Mouse (Mus musculus): Measurements from ENCODE around the gene Rph3a. TPM values are rescaled to one million over a fixed set of nuclear protein-coding genes. Genes with fewer than 3 reads are reported as not detected.

The Rph3a gene
- polyA plus RNA-seq, 1 experiment = not detected

DNA sequence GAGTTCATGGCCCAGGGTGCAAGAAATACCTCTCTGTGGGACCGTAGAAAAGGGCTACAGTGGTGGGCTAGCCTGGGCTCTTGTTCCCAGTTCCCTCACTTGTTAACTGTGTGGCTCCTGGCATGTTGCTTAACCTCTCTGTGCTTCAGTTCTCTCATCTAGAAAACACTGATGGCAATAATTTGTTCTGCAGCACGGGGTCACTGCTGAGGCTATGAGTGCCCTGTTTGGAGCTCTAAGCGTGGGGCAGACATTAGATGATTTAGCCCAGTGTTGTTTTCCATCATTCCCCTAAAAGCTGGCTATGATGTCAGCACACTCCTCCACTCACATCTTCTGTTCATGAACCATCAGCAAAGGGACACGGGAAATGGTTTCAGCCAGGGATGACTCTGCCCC lies 41.8 kb downstream of the Rph3a start:
- H3K4me3 ChIP-seq (ENCODE audit: insufficient read depth, low read depth, low read length) = no peak overlapping the region
- peaks cover 4% of the 10 kb centered on the region; the same call in 1 of the 2 replicates for H3K4me1 ChIP-seq (ENCODE audit: control insufficient read depth, insufficient read depth, low read length)
- no peak overlapping the region for H3K27ac ChIP-seq (ENCODE audit: insufficient read depth, low read depth, low read length)
- TF ChIP-seq POLR2A (IDR thresholded peaks at IDR 0.05; ENCODE audit: insufficient read depth, low read depth, low read length) (no peak), CTCF (IDR thresholded peaks at IDR 0.05; ENCODE audit: insufficient read depth, low read depth, low read length) (no peak)
- 77% methylated on average over 4 of the region's 4 CpGs for WGBS

GRCm38 (mm10) chr5:120967355-120968133 lies 42.3 kb downstream of the Rph3a start:
- 89% methylated on average over 13 of the region's 13 CpGs for WGBS
- no peak for TF ChIP-seq POLR2A (IDR thresholded peaks at IDR 0.05; ENCODE audit: insufficient read depth, low read depth, low read length)
- TF ChIP-seq CTCF (IDR thresholded peaks at IDR 0.05; ENCODE audit: insufficient read depth, low read depth, low read length) = no peak
- H3K4me1 ChIP-seq (ENCODE audit: control insufficient read depth, insufficient read depth, low read length) = peaks cover 4% of the 10 kb centered on the region; the same call in 1 of the 2 replicates
- no peak overlapping the region for H3K27ac ChIP-seq (ENCODE audit: insufficient read depth, low read depth, low read length)
- no peak overlapping the region for H3K4me3 ChIP-seq (ENCODE audit: insufficient read depth, low read depth, low read length)

GRCm38 (mm10) chr5:120966894-120967293 lies 43.0 kb downstream of the Rph3a start:
- peaks cover under 1% of the 10 kb centered on the region; the same call in 1 of the 2 replicates for H3K4me1 ChIP-seq (ENCODE audit: control insufficient read depth, insufficient read depth, low read length)
- no peak overlapping the region for H3K27ac ChIP-seq (ENCODE audit: insufficient read depth, low read depth, low read length)
- WGBS = 97% methylated on average over 8 of the region's 8 CpGs
- no peak overlapping the region for H3K4me3 ChIP-seq (ENCODE audit: insufficient read depth, low read depth, low read length)
- TF ChIP-seq POLR2A (IDR thresholded peaks at IDR 0.05; ENCODE audit: insufficient read depth, low read depth, low read length) (no peak), CTCF (IDR thresholded peaks at IDR 0.05; ENCODE audit: insufficient read depth, low read depth, low read length) (no peak)

GRCm38 (mm10) chr5:120966156-120966555 lies 43.7 kb downstream of the Rph3a start:
- Histone ChIP-seq H3K4me3 (ENCODE audit: insufficient read depth, low read depth, low read length) (no peak overlapping the region), H3K4me1 (ENCODE audit: control insufficient read depth, insufficient read depth, low read length) (no peaks in the 10 kb centered on the region), H3K27ac (ENCODE audit: insufficient read depth, low read depth, low read length) (no peak overlapping the region)
- TF ChIP-seq POLR2A (IDR thresholded peaks at IDR 0.05; ENCODE audit: insufficient read depth, low read depth, low read length) = no peak
- no peak for TF ChIP-seq CTCF (IDR thresholded peaks at IDR 0.05; ENCODE audit: insufficient read depth, low read depth, low read length)
- 91% methylated on average over 4 of the region's 4 CpGs for WGBS

GRCm38 (mm10) chr5:120961004-120961403 lies 48.9 kb downstream of the Rph3a start:
- H3K4me1 ChIP-seq (ENCODE audit: control insufficient read depth, insufficient read depth, low read length) = no peaks in the 10 kb centered on the region
- H3K27ac ChIP-seq (ENCODE audit: insufficient read depth, low read depth, low read length) = no peak overlapping the region
- 76% methylated on average over 4 of the region's 4 CpGs for WGBS
- no peak overlapping the region for H3K4me3 ChIP-seq (ENCODE audit: insufficient read depth, low read depth, low read length)
- TF ChIP-seq CTCF (IDR thresholded peaks at IDR 0.05; ENCODE audit: insufficient read depth, low read depth, low read length) (no peak), POLR2A (IDR thresholded peaks at IDR 0.05; ENCODE audit: insufficient read depth, low read depth, low read length) (no peak)

DNA sequence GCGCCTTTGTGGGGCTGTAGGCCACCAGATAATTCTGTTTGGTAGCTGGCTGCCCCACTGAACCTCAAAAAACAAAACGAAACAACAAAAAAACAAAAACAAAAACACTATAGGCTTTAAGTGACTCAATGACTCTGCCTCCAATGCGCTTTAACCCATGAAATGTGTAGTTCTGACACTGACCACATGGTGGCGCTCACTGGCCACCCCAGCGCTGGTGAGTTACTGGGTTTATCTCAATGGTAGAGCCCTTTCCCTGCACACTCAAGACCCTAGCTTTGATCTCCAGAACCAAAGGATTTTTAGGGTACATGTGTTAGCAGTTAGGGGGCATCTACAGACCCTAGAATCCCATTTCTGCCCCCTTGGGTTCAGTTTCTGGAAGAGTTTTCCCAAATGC lies 55.9 kb downstream of the Rph3a start:
- 19% methylated on average over 5 of the region's 5 CpGs for WGBS
- TF ChIP-seq CTCF (IDR thresholded peaks at IDR 0.05; ENCODE audit: insufficient read depth, low read depth, low read length) (no peak), POLR2A (IDR thresholded peaks at IDR 0.05; ENCODE audit: insufficient read depth, low read depth, low read length) (no peak)
- no peaks in the 10 kb centered on the region for H3K4me1 ChIP-seq (ENCODE audit: control insufficient read depth, insufficient read depth, low read length)

GRCm38 (mm10) chr5:120952242-120952770 lies 57.6 kb downstream of the Rph3a start:
- no peaks in the 10 kb centered on the region for H3K4me1 ChIP-seq (ENCODE audit: control insufficient read depth, insufficient read depth, low read length)
- H3K4me3 ChIP-seq (ENCODE audit: insufficient read depth, low read depth, low read length) = no peak overlapping the region
- no peak overlapping the region for H3K27ac ChIP-seq (ENCODE audit: insufficient read depth, low read depth, low read length)
- 53% methylated on average over 10 of the region's 10 CpGs for WGBS
- no peak for TF ChIP-seq CTCF (IDR thresholded peaks at IDR 0.05; ENCODE audit: insufficient read depth, low read depth, low read length)
- no peak for TF ChIP-seq POLR2A (IDR thresholded peaks at IDR 0.05; ENCODE audit: insufficient read depth, low read depth, low read length)

More for the DNA sequence above, 55.9 kb downstream of the Rph3a start:
- no peak overlapping the region for H3K27ac ChIP-seq (ENCODE audit: insufficient read depth, low read depth, low read length)
- no peak overlapping the region for H3K4me3 ChIP-seq (ENCODE audit: insufficient read depth, low read depth, low read length)

GRCm38 (mm10) chr5:120942076-120942475 lies 67.8 kb downstream of the Rph3a start:
- 63% methylated on average over 10 of the region's 10 CpGs for WGBS

DNA sequence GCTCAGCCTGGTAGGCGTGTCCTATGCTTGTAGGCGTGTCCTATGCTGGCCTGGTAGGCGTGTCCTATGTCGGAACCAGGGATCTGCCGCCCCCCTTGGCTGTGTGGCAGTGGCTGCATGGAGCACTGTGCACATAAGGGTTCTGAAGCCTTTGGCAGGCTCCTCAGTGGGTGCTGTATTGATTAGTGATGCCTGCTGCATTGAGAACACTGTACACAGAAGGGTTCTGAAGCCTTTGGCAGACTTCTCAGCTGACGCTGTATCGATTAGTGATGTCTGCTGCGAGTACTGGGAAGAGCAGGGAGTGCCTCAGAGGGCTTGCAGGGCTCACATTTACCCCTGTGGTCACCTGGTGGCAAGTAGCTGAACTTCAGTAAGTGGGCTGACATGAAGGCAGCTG lies 71.3 kb downstream of the Rph3a start:
- Histone ChIP-seq H3K4me1 (ENCODE audit: control insufficient read depth, insufficient read depth, low read length) (no peaks in the 10 kb centered on the region; the same call in 1 of the 2 replicates), H3K4me3 (ENCODE audit: insufficient read depth, low read depth, low read length) (no peak overlapping the region), H3K27ac (ENCODE audit: insufficient read depth, low read depth, low read length) (no peak overlapping the region)
- no peak for TF ChIP-seq CTCF (IDR thresholded peaks at IDR 0.05; ENCODE audit: insufficient read depth, low read depth, low read length)
- no peak for TF ChIP-seq POLR2A (IDR thresholded peaks at IDR 0.05; ENCODE audit: insufficient read depth, low read depth, low read length)
- WGBS = 53% methylated on average over 8 of the region's 8 CpGs

More at GRCm38 (mm10) chr5:120942076-120942475, 67.8 kb downstream of the Rph3a start:
- Histone ChIP-seq H3K4me1 (ENCODE audit: control insufficient read depth, insufficient read depth, low read length) (no peaks in the 10 kb centered on the region; the same call in 1 of the 2 replicates), H3K27ac (ENCODE audit: insufficient read depth, low read depth, low read length) (no peak overlapping the region), H3K4me3 (ENCODE audit: insufficient read depth, low read depth, low read length) (no peak overlapping the region)
- no peak for TF ChIP-seq POLR2A (IDR thresholded peaks at IDR 0.05; ENCODE audit: insufficient read depth, low read depth, low read length)
- TF ChIP-seq CTCF (IDR thresholded peaks at IDR 0.05; ENCODE audit: insufficient read depth, low read depth, low read length) = no peak
